Mouse (Mus musculus) ES-CJ7 (cell line): ENCODE measurements around the gene Fbxl14.

ENCODE experiments used
- DNase-seq: peaks from one replicate; pipeline ENCODE4 v3.0.0; 2011; ENCODE audit warnings: low read depth, low spot score

Gene Fbxl14

DNA sequence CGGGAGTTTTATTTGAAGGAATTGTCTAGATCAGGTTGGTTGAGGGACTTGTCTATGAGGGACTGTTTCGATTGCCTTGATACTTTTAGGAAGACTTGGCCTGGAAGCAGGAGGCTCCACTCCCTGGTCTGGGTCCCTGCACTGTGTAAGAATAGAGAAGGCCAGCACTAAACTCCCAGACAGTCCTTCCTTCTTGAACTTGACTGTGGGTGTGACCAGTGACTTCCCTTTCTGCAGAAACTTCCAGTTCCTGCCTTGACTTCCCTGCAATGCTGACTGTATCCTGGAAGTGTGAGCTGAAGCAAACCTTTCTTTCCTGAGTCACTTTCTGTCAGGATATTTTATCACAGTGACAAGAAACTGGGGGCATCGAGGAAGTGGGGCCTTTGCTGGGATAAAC is 8.7 kb upstream of the Fbxl14 start:
- DNase-seq = no peak

DNA sequence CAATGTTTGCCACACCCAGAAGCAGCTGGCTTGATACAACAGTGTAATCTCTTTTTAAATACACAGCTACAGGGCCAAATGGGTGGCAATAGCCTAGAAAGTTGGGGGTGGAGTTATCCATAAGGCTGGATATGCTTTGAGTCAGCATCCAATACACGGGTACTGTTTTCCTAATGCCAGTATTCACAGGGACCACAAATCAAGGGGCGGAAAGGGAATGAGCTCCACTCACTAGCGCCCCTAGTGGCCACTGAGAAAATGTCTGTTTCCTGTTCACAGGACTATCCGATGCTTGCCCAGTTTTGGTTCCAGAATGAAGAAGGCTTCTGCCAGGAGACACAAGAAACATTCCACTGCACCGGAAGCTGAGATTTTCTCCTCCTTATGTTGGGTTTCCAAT is 7.3 kb upstream of the Fbxl14 start:
- peak; percentile 76 for DNase-seq

DNA sequence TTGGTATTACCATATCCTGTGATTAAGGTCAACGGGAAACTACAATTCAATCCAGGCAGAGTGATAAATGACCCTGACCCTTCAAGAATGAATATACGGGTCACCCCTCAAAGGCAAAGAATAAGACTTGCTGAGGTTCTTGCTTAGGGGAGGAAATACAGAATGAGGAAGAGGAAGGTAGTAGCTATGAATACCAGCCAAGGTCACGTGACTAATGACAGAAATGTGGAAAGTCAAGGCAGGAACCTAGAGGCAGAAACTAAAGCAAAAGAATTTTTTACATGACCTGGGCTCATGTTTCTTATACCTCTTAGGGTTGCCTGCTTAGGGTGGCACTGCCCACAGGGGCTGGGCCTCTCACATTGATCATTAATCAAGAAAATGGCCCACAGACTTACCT is 6.8 kb upstream of the Fbxl14 start:
- DNase-seq = no peak

DNA sequence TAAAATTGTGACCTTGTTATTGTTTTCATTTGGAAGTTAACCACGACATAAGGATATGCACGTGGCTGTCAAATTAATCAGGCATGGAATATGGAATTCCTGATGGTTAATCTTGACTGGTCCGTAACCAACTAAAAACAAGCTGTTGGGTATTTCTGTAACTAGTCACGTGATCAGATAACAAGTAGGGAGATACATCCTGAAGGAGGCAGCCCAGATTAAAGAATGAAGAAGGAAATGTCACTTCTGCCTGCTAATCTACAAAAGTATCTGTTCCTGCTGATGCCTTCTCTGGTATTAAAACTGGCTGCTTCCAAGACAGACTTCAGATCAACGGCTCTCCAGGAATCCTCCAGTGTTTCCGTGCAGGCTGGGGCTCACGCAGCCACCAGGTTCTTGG is 6.0 kb upstream of the Fbxl14 start:
- DNase-seq = no peak

DNA sequence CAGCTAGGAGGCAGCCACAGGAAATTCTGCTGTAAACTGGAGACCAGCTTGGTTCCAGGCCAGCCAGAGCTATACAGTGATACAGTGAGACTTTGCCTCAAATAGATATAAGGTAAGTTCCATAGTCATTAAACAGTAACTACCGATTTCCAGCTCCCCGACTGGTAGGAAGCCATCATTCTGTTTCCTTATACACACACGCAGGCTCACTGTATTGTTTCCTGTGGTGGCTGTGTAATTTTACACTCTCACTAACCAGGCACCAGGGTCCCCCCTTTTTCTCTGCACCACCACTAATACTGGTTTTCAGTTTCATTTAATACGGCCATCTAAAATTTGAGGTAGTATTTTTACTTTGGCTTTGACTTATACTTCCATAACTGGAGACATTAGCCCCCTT is 5.5 kb upstream of the Fbxl14 start:
- DNase-seq = no peak

DNA sequence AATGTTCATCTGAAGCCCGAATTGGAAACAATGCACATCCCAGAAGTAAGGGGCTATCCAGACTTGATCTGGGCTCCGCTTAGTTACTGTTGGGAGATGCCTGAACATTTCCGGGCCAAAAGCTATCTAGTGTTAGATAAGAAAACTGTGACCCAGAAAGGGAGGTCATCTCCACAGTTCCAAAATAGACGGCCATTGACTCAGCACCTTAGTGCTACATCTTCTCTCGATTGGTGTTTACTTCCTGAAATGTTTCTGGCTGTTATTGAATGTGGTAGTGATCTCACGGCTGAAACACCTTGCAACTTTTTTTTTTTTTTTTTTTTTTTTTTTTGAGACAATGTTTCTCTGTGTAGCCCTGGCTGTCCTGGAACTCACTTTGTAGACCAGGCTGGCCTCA is 3.5 kb upstream of the Fbxl14 start:
- no peak for DNase-seq

DNA sequence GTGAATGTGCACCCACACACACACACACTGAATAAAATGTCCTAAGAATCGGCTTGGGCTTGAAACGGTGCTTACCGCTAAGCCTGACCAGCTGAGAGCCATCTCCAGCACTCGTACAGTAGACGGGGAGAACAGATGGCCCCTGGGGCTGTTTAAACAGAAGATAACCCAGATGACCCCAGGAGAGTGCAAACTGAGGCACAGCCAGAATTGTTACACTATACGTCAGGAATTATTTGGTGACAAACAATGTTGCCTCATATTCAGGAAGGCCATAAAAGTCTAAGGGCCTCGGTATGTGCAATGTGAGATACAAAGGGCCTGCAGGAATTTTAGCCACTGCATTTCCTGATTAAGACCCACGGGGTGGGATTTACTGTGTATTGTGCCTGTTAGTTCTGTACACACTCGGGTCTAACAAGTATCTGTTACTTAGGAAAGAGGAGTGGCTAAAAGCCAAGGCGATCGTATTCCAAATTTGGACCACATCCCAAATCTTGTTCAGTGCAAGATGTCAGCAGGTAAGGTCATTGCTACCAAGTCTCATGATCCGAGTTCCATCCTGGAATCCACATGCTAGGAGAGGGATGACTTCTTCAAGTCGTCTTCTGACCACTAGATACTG is 1.7 kb upstream of the Fbxl14 start:
- no peak for DNase-seq

DNA sequence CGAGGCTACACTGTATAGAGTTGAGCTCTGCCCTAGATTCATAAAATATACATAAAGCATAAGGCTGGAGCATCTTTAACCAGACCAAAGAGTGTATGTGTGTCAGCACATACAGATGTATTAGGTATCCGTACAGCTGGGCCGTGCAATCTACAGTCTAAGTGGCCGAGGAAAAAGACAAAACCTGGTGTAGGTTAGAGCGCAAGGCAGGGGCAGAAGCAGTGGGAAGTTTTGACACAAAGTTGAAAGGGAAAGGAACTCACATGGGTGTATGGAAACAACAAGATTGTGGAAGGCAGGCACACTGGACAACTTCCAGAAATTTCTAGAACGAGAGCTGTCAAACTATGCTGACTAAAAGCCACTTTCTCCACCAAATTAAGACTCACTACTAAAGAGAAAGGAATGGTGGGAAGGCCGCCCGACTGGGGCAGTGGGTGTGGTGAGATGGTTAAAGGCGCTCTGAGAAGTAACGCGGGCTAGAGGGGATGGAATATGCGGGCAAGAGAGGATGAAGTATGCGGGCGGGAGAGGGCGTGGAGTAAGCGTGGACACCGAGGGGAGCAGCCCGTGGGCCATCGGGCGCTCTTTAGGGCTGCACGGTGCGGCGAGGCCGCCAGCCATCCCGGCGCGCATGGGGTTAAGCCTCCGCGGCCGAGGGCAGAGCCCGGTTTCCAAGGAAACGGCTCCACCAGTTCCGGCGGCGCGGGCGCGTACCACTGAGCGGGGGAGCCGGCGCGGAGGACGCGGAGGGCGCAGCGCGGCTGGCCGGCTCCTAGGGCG is 717 bp upstream of the Fbxl14 start:
- peak; percentile 78 for DNase-seq

DNA sequence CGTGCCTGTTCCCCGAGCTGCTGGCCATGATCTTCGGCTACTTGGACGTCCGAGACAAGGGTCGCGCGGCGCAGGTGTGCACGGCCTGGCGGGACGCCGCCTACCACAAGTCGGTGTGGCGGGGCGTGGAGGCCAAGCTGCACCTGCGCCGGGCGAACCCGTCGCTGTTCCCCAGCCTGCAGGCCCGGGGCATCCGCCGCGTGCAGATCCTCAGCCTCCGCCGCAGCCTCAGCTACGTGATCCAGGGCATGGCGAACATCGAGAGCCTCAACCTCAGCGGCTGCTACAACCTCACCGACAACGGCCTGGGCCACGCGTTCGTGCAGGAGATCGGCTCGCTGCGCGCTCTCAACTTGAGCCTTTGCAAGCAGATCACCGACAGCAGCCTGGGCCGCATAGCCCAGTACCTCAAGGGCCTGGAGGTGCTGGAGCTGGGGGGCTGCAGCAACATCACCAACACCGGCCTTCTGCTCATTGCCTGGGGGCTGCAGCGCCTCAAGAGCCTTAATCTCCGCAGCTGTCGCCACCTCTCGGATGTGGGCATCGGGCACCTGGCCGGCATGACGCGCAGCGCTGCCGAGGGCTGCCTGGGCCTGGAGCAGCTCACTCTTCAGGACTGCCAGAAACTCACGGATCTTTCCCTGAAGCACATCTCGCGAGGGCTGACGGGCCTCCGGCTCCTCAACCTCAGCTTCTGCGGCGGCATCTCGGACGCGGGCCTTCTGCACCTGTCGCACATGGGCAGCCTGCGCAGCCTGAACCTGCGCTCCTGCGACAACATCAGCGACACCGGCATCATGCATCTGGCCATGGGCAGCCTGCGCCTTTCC is 623 bp downstream of the Fbxl14 start:
- peak; percentile 69 for DNase-seq

DNA sequence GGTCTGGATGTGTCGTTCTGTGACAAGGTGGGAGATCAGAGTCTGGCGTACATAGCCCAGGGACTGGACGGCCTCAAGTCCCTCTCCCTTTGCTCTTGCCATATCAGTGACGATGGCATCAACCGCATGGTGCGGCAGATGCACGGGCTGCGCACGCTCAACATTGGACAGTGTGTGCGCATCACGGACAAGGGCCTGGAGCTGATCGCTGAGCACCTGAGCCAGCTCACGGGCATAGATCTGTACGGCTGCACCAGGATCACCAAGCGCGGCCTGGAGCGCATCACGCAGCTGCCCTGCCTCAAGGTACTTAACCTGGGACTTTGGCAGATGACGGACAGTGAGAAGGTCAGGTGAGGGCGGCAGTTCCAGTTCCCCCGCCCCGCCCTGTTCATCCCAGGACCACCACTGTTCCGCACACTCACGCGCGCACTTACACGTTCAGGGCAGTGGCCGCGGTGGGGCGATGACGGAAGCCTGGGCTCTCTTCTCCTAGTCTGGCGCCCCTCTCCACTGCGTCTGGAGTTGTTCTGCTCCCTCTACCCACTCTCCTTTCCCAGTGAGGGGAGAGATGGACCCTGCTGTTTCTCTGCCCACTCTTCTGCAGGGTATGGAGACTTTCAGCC is 1.4 kb downstream of the Fbxl14 start:
- DNase-seq = peak; percentile 40

DNA sequence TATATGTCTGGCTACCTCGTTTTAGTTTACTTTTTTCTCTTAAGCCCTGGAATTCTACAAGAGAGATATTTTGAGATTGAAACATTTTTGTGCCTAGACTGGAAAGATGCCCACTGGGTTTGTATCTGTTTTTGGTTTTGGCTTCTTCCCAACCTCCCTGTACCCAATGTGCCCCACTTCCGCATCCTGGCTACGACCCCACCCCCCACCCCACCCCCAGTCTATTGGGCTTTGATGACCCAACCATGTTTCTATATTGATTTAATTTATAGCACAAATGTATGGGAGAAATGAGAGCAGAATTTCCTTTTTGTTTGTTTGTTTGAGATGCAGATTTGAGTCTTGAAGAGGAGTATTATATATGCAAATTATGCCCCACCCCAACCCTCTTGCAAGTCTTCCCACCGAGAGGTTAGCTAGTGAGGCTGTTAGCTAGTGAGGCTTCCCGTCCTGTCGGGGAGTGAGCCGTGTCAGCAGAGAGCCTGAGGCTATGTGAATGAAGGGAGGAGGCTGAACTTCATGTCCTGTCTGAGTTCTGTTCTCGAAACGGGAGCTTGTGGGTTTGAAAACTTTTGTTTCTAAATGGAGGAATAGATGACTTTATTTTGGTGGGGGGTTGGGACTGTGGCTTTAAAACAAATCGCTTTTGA is 2.4 kb downstream of the Fbxl14 start:
- peak; percentile 89 for DNase-seq

DNA sequence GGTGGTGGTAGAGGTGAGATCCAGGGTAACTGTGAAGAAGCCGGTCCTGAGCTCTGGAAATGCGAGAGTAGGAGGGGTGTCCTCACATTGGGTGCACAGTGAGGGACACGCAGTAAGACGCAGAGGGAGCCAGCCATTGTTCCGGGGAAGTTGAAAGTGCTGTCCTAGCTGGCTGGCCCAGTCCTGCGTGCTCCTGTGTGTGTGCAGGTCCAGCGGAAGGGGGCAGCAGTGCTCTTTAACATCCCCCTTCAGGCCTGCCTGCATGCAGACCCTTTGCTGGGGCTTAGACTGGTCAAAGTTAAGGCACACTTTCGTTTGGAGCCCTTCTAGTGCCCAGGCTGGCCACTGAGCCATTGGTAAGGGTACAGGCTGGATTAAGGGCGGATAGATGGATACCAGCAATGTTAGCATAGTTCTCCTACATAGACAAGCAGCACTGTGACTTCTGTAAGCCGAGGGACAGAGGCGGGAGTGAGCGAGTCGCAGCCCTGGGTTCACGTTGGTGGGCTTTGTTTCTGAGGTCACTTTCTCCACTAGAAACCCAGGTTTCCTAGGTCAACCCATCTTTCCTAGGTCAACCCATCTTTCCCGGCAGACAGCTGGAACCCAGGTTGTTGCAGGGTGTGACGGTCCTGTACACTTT is 3.6 kb downstream of the Fbxl14 start:
- DNase-seq = peak; percentile 66

DNA sequence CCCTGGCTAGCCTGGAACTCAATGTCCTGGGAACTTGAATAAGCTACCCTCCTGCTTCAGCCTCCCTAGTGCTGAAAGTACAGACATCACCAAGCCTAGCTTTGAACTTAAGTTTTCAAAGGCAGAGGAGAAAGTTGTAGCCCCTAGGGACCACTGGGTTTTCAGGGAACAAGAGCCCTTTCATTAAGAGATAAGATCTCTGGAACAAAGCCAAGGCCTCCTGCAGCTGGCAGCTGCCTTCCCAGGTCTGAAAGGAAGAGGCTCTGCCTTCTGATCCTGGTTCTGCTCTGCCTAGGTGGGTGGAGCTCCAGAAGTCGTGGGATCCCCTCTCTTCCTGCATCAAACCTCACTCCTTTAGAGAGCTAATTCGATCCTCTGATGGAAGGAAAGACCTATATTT is 6.0 kb downstream of the Fbxl14 start:
- DNase-seq = peak; percentile 53

DNA sequence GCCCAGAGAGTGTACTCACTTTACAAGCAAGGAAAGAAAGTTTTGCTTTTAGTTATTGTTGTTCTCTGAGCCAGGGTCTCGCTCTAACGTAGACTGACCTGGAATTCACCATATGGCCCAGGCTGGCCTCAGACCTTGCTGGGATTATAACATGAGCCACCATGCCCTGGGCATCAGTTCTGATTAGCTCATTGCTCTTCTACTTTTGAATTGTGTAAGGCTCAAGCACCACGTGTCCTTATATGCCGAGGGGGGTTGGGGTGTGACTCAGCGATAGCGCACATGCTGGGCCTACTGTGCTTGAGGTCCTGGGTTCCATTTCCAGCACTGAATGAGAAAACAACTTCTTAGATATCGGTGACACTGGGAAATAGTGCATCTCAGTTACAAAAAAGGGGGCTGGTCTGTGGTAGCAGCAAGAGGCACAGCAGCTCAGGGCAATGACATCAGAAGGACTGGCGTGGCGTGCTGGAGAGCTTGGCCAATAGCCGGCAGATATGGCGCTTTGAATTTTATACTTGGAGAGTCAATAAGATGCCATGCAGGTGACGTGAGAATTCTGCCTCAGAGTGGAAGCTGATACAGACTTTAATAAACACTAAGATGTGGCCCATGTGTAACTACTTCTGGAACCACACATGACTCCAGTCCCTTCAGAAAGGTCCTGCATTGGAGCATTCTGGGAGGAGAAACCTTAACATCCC is 7.1 kb downstream of the Fbxl14 start:
- DNase-seq = no peak

DNA sequence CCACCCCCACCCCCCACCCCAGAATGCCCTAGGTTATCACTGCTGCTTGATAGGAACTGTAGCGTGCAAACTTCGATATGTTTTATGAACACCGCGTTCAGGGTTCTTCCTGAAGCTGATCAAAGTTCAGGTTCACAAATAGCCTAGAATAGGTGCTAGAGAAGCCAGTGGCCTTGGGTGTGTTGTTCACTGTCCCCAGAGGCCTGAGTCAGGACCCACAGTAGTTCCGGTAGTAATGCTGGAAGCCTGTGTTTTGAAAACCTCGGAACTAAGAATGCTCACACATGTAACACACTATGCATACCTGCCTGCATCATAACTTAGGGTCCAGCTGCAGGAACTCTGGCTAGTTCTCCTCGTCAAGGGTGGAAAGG is 7.6 kb downstream of the Fbxl14 start:
- no peak for DNase-seq

DNA sequence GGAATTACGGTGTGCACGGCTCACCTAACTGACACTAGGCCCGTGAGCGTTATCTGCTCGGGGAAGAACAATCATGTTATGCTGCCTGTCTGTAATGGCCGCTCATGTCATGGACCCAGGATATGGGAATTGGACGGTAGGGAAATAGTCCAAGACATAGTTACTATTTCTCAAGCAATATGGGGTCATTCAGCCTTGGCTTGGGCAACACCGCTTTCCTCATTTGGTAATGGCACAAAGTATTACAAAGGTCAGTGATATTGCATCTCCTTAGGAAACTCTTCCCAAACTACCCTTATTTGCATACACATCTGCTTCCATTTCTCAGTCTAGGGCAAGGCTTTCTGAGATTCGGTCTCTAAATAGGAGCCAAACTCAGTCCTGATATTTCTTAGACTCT is 8.2 kb downstream of the Fbxl14 start:
- no peak for DNase-seq

DNA sequence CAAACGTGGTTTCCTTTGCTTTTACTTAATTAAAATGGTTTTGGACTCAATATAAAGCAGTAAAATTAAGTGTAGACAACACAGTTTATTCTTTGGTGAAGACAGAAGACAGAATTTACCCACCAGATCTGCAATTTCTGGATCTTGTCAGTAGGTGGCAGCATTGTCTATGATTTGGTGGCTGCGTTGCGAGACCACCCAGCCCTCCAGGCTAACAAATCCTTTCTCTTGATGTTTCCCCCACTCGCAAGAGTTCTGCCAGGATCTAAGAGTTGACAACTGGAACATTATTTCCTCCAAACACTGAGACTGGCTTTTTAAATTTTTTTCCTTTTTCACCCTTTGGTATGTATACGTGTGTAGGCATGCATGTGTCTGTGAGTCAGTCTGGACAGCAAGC is 10.3 kb downstream of the Fbxl14 start:
- DNase-seq = peak; percentile 59

DNA sequence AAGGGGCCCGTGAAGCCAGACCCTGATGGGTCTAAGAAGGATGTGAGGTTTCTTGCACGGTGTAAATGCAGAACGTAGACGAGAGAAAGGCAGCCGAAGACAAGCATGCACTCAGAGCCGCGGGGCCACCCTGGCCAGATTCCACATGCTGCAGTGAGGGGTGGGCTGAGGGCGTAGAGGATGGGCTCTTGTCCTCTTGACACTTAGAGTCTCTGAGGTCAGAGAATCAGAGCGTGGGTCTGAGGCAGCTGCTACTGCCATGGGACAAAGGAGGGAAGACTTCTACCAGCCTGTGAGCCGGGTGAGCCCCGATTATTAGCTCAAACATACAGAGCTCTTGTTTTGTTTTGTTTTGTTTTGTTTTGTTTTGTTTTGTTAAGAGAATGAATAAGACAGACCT is 11.1 kb downstream of the Fbxl14 start:
- no peak for DNase-seq

DNA sequence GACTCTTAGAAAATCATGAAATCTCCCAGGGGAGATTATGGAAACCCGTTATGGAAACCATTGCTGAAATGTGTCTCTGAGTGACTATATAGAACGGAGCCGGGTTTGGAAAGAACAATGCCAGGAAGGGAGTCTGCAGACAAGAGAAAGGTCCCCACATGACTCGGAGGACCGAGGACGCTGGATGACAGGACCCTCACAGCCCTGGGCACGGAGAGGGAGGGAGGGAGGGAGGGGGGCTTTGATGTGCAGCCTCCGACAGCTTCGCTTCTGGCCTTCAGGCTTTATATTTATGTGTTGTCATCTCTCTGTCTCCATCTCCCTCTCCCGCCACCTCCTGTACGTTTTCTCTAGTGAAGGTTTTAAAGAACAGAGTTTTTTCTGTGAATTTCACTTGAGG is 11.5 kb downstream of the Fbxl14 start:
- no peak for DNase-seq

DNA sequence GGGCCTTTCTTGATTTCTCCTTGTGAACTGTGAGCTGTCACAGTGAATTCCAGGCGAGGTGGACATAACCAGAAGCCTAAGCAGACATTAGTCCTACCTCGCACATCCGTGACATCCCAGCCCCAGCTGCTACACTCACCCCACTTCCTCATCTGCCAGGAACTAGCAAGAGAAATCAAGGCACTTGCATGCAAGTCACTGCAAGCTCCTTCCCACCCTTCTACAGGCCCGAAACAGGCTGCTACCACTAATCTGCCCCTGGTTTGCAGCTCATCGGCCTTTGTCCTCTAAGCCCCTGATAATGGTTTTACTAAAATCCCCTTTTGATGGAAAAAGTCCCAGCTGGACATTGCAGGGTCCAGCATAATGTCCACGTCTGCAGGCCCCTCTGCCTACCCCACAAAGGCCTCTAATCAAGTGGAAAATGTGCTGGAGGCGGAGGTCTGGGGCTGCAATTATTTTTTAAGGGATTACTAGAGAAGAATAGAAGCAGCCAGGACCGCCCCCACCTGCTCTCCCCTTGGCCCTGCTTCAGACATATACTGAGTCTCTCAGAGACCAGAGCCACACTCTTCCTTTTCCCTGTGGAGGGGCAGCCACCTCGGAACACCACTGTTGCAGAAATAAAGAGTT is 12.6 kb downstream of the Fbxl14 start:
- no peak for DNase-seq
